Mouse (Mus musculus) fibroblast of lung, adult 2 months (primary cell): ENCODE measurements around the gene Tas1r1.
"Not testable (repeated sequence)": the region's sequence is repeated elsewhere in the genome, so short reads cannot be mapped to it uniquely, and the experiment has no call there.

ENCODE experiments used
- DNase-seq: peaks from one replicate; pipeline ENCODE4 v3.0.0-alpha.2; 2011; ENCODE audit warnings: low read depth

Tas1r1 gene

DNA sequence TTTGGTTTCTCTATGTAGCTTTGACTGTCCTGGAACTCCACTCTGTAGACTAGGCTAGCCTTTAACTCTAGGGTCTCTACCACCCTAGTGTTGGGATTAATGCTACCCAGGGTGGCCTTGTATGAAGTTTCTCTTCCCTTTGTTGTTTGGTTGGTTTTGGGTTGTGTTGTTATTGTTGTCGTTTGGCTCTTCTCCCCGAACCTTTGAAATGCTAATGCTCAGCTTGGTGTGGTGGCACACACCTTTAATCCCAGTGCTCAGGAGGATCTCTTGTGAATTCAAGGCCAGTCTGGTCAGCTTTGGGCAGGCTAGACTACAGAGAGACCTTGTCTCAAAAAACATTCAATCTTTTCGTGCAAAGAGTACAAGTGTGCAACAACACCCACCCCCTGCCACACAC, 4.8 kb upstream of the Tas1r1 start:
- DNase-seq: no peak

GRCm38 (mm10) chr4:152041924-152042641, 3.7 kb upstream of the Tas1r1 start:
- DNase-seq: no peak

GRCm38 (mm10) chr4:152039831-152040310, 1.5 kb upstream of the Tas1r1 start:
- DNase-seq: no peak

DNA sequence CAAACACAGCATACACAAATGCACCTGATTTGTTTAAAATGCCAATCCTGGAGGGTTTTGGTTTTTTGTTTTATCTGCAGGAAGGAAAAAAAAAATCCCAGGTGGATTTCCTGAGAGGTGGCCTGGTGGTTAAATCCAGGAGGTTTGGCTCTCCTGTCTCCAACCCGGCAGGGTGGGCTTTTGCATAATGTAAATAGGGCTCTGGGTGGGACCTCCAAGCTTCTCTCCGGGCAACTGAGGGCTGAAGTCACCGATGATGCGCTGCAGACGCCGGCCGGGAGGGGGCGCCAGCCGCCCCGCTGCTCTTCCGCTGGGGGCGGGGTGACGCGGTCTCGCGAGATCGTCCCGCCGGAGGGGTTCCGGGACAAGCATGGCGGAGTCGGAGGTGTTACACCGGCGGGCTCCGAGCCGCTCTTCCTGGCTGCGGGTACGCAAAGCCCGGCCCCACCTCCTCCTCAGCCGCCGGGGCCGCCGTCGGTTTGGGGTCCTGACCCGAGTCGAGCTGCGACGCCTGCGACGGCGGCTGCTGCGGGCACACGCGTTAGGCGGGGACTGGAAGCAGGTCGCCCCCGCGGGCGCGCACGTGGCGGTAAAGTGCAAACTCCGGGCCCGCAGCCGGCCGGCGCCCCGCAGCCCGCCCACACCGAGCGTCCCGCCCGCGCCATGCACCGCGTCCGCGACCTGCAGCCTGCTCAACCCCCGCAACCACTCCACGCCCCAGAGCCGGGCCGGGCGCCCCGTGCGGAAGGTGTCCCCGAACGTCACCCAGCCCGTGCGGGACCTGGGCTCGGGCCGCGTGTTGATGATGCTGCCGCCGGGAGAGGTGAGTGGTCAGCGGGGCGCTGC, 840 bp upstream of the Tas1r1 start, which contains the start of gene Nol9:
TSS of gene Nol9 (plus strand) at position 337 of the 846 bp plus-strand sequence.
- DNase-seq: peak; percentile 60

DNA sequence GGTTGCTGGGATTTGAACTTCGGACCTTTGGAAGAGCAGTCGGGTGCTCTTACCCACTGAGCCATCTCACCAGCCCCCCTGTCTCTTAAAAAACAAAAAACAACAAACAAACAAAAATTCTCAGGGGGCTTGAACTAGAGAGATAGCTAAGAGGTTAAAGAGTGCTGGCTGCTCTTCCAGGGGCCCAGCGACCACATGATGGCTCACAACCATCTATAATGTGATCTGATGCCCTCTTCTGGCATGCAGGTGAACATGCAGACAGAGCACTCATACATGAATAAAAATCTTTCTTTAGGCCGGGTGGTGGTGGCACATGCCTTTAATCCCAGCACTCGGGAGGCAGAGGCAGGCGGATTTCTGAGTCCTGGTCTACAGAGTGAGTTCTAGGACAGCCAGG, 1.9 kb downstream of the Tas1r1 start:
- not testable (repeated sequence) for DNase-seq

DNA sequence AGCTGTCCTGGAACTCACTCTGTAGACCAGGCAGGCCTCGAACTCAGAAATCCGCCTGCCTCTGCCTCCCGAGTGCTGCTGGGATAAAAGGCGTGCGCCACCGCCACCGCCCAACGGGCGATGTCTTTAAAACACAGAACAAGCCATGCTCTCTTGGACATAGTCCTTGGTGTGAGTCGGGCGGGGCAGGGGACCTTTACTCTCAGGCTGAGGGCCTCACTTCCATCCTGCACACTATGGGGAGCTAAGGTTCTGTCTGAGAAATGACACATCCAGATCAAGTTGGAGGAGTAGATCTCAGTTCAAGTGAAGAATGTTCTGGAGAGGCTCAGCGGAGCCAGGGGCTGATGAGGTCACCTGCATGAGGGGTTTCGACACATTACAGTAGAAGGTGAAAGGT, 5.4 kb downstream of the Tas1r1 start:
- no peak for DNase-seq

- DNase-seq: no peak
Measured at GRCm38 (mm10) chr4:152029997-152030396, 8.4 kb downstream of the Tas1r1 start.

- DNase-seq: no peak
Measured at GRCm38 (mm10) chr4:152029087-152029486, 9.3 kb downstream of the Tas1r1 start.

GRCm38 (mm10) chr4:152028456-152028855, 9.9 kb downstream of the Tas1r1 start:
- no peak for DNase-seq

GRCm38 (mm10) chr4:152027524-152027923, 10.8 kb downstream of the Tas1r1 start, which contains the start of gene Zbtb48:
TSS of gene Zbtb48 (minus strand) at chr4:152027671.
- peak; percentile 92 for DNase-seq

DNA sequence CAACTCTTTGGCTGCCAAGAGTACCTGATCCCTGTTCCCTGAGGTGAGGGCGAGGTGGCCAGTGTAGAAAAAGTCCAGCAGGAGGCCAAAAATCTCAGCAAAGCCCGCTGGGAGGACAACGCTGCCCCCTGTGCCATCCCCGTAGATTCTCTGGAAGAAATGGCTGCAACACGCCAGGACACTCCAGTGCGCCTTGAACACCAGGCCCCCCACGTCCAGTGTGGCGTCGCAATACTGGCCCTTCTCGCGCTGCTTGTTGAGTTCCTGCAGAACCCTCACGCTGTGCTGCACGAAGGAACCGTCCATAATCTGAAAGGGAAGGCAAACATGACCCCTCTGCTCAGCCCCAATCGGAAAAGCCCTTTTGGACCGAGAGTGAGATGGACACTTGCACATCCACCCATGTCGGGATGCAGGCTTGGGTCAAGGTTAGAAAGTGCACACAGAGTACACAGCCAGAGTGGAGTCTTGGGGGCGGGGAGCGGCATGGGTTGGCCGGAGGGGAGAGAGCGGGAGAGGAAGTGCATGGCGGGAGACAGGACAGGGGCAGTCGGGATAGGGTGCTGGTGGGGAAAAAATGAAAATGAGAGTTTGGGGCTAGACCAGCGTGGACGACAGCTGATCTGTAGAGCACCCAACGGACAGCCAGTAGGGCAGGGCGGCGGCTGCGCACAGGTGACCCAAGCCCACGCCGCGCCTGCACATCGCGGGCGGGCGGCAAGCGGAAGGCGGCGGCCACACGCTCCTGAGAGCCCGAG, 11.4 kb downstream of the Tas1r1 start:
- DNase-seq: no peak

- no peak for DNase-seq
Measured at GRCm38 (mm10) chr4:152024525-152024924, 13.8 kb downstream of the Tas1r1 start.

DNA sequence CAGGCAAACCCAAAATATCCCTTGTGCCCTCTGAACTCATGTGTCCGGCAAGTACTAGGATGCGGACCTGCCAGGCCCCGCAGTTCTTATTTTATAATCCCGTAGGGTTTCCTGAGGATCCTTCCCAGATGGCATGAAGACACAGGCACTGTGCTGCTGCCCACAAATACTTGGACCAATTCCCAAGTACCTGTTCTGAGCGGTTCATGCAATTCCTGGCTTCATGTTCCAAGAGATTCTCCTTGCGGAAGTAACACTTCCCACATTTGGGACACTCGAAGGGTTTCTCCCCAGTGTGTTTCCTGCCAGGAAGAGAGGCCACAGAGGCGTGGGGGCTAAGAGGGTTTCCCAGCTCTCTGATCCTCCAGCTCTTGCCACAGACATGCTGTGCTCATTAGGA, 15.9 kb downstream of the Tas1r1 start:
- no peak for DNase-seq

DNA sequence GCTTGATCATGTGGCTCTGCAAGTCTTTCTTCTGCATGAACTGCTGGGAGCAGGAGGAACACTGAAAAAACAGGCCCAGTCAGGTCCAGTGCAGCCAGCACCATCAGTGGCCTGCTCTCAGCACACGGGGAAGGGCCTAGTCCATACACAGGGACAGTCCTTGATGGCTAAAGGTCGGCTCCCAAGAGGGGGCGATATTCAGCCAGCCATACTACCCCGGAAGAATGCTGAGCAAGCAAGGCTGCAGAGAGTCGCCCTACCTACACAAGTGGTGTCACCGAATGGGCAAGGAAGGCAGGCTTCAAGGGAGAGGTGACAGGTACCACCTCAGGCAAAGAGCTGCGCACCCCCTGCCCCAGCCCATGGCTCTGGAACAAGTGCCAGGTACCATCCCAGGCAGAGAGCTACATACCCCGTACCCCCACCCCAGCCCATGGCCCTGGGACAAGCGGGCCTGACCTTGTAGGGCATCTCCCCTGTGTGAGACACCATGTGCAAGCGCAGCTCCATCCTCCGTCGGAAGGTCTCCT, 16.7 kb downstream of the Tas1r1 start:
- no peak for DNase-seq

DNA sequence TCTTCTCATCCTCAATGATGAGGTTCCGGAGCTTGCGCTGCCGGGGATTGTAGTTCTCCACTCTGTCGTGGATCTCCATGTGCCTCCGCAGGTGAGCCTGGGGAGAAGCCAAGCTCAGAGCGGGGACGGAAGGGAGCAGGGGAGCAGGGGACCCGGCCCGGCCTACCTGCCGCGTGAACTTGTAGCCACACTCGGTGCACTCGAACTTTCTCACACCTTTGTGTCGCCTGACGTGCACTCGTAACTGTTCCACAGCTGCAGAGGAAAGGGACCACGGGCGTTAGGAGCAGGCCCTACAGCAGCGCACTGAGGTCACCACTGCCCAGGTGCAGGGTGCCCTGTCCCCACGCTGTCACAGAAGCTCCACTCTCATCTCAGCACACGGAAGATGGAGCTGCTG, 18.3 kb downstream of the Tas1r1 start:
- DNase-seq: no peak

- DNase-seq: no peak
Measured at GRCm38 (mm10) chr4:152019073-152019472, 19.3 kb downstream of the Tas1r1 start.

GRCm38 (mm10) chr4:152013036-152013813, 25.1 kb downstream of the Tas1r1 start:
- no peak for DNase-seq

GRCm38 (mm10) chr4:152012109-152012508, 26.3 kb downstream of the Tas1r1 start:
- no peak for DNase-seq

DNA sequence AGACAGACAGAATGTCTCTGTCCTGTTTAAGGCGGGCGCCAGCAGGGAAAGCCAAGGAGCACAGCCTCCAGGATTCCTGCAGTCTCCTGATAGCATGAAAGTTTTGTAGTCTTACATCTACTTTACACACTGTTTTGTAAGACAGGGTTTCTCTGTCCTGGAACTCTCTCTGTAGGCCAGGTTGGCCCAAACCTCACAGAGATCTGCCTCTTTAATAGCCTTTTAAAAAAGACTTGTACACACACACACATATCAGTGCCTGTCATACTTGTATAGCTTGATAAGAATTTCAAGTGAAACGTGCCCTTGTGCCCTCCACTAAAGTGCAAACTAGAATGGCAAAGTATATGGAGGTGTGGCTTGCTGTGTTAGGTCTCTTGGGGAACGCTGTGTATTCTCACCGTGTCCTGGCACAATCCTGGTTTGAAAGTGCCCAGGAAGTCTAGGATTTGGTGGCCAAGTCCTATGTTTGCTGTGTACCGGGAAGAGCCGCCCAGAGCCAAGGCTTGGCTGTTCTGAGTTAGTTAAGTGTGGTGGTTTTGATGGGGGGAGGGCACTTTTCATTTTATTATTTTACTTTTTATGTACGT, 27.1 kb downstream of the Tas1r1 start:
- DNase-seq: no peak

DNA sequence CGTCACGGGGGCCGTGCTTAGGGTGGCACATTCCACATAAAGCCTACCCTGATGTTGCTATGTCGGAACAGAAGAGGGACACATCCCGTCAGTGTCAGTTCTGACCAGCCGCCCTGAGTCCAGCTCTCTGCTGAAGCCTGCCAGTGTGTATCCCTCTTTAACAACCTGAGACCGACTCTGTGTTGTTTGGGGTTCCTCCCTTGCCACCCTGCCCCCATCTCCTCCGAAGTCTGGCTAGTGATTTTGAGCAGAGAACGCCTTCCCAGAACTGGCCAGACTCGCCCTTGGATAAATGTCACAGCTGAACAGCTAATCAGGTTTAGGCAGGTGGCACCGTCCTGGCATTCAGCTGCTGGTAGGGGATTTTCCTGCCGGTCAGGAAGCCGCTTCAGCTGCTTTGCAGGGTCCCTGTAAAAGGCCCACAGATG, 27.6 kb downstream of the Tas1r1 start:
- no peak for DNase-seq
